Mouse (Mus musculus) ES-E14 (cell line): Measurements from ENCODE around the gene Hoxa3.

Experiments used
- CHD2 ChIP-seq: IDR thresholded peaks from 2 replicates; pipeline ENCODE4 v1.6.1; 2014; ENCODE audit warnings: mild to moderate bottlenecking, low read depth, low read length, inconsistent platforms
- MAFK ChIP-seq: IDR thresholded peaks from 2 replicates; pipeline ENCODE4 v1.6.1; 2014; ENCODE audit warnings: mild to moderate bottlenecking, low read depth, low read length, inconsistent platforms; ENCODE audit not compliant: insufficient read depth
- ZC3H11A ChIP-seq: IDR thresholded peaks from 2 replicates; pipeline ENCODE4 v1.6.1; 2012; ENCODE audit warnings: low read depth, mild to moderate bottlenecking, inconsistent platforms, low read length, borderline replicate concordance
- ZNF384 ChIP-seq: IDR thresholded peaks from 2 replicates; pipeline ENCODE4 v1.6.1; 2012; ENCODE audit warnings: low read depth, low read length, inconsistent platforms

- TF ChIP-seq ZC3H11A = no peak
- TF ChIP-seq MAFK = no peak
- TF ChIP-seq CHD2 = no peak
- TF ChIP-seq ZNF384 = no peak
Measured at GRCm38 (mm10) chr6:52246403-52246803, 33.3 kb upstream of the Hoxa3 start.
